ENCODE assay signal across 22 mouse cellular contexts in the genomic region with DNA sequence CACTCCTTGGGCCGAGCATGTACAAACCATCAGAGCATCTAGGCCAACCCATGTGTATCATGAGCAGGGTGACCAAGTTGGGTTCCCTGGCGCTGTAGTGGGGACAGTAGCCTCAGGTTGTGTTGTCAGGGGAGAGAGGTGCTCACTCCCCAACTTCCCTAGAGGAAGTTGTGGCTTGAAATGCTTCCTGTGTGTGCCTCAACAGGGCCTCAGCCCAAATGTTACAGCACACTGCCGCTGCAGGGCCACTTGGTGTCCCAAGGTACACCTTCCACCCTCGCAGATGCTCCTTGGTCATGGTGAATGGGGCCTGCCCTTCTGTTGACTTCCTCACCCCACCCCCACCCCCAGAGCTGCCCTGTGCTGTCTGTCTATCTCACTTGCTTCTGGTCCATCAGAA. TPM values are rescaled to one million over a fixed set of nuclear protein-coding genes. Genes with fewer than 3 reads are reported as not detected.
A peak's percentile ranks its signal among the peaks of the same experiment; 100 is the strongest.
DNase-seq lines count a peak whose midpoint lies in the region; ATAC-seq and TF ChIP-seq lines count a peak whose summit lies in the region.
"Had no signal": no experiment of that assay in that cellular context is flagged by ENCODE, and none has a peak within 500 bp of the region (broad histone marks: within the 10 kb centered on the region; RNA-seq: fewer than 3 reads in every experiment).

No protein-coding gene starts in this region.

- peak; percentile 27 for DNase-seq in thymus, postnatal 14 days
- DNase-seq in thymus, postnatal 10 days (ENCODE audit: low spot score in 2 of 2): no peak
- DNase-seq in liver, postnatal 0 days: peak; percentile 51
- DNase-seq in kidney, adult 9 months: no peak
- no peak for DNase-seq in layer of hippocampus, postnatal 14 days (ENCODE audit: low spot score in 2 of 2)
- DNase-seq: adrenal gland, postnatal 14 days; B cell, adult 2 months; cerebellum, adult 11 months; cerebellum, postnatal 14 days; gastrocnemius, adult 2 months; heart, postnatal 14 days; lung, embryonic 14.5 days; midbrain, embryonic 14.5 days had no signal

- H3K27me3 ChIP-seq in liver, postnatal 0 days (ENCODE audit: insufficient read depth, low read length): no peaks in the 10 kb centered on the region
- H3K27me3 ChIP-seq: embryonic facial prominence, embryonic 15.5 days; heart, embryonic 12.5 days; Patski had no signal

- no peaks in the 10 kb centered on the region for H3K4me1 ChIP-seq in liver, postnatal 0 days (ENCODE audit: insufficient read depth)
- H3K4me1 ChIP-seq: embryonic facial prominence, embryonic 15.5 days; forebrain, embryonic 10.5 days had no signal

- no peaks in the 10 kb centered on the region for H3K9me3 ChIP-seq in liver, postnatal 0 days (ENCODE audit: low read length)
- H3K9me3 ChIP-seq: embryonic facial prominence, embryonic 15.5 days; forebrain, embryonic 10.5 days had no signal

- H3K36me3 ChIP-seq in liver, postnatal 0 days (replicated peaks; ENCODE audit: insufficient read depth, low read length): no peaks in the 10 kb centered on the region
- H3K36me3 ChIP-seq: embryonic facial prominence, embryonic 15.5 days; forebrain, embryonic 10.5 days; heart, embryonic 12.5 days had no signal

- ATAC-seq in granulocyte monocyte progenitor cell, adult 5-6 weeks (replicated peaks; ENCODE audit: poor library complexity, severe bottlenecking): peak; percentile 88
- peak; percentile 64 for ATAC-seq in liver, postnatal 0 days
- ATAC-seq in erythroid progenitor cell, adult 5-6 weeks (replicated peaks; ENCODE audit: low FRiP score, poor library complexity, severe bottlenecking): no peak
- ATAC-seq: intestine, postnatal 0 days; Patski had no signal

- H3K4me2 ChIP-seq in liver, postnatal 0 days (ENCODE audit: low read depth, low read length): no peak overlapping the region
- H3K4me2 ChIP-seq: embryonic facial prominence, embryonic 15.5 days; heart, embryonic 12.5 days; hindbrain, embryonic 14.5 days; lung, embryonic 14.5 days had no signal

- H3K9ac ChIP-seq in liver, postnatal 0 days (replicated peaks): no peak overlapping the region
- H3K9ac ChIP-seq: embryonic facial prominence, embryonic 15.5 days; heart, embryonic 12.5 days; hindbrain, embryonic 14.5 days; lung, embryonic 14.5 days had no signal

- H3K27ac ChIP-seq in liver, postnatal 0 days (ENCODE audit: low read depth): peak overlapping the region; percentile 75; the same call in 1 of the 2 replicates
- H3K27ac ChIP-seq: embryonic facial prominence, embryonic 15.5 days; forebrain, embryonic 10.5 days; gastrocnemius, adult 2 months; hindbrain, embryonic 14.5 days; macrophage had no signal

- H3K4me3 ChIP-seq in liver, postnatal 0 days (ENCODE audit: low read depth, low read length): no peak overlapping the region
- H3K4me3 ChIP-seq: embryonic facial prominence, embryonic 15.5 days; forebrain, embryonic 10.5 days; gastrocnemius, adult 2 months; heart, embryonic 12.5 days had no signal

- TF ChIP-seq CTCF in liver, postnatal 0 days (IDR thresholded peaks at IDR 0.05; ENCODE audit: low read depth): 0 out of 2 replicates have a peak, but pooled peaks have one; percentile 15

- no peak for TF ChIP-seq EP300 in liver, postnatal 0 days (IDR thresholded peaks at IDR 0.05; ENCODE audit: low read depth)

- 41% methylated on average over 4 of the region's 4 CpGs for WGBS in liver, postnatal 0 days (ENCODE audit: insufficient replicate concordance)

RNA-seq across cellular contexts. Expression of gene Tesc, which starts 20.9 kb away (rescaled TPM):
- 8.5 TPM in 1 of 2 replicates, not detected in the other for total RNA-seq in granulocyte monocyte progenitor cell, adult 5-6 weeks (2014; fragmentation: Nextera tagmentation)
- total RNA-seq in granulocyte monocyte progenitor cell, adult 5-6 weeks (2017): 0.56 and 0.82 TPM in 2 replicates
- 4.5 and 4.6 TPM in 2 replicates for polyA plus RNA-seq in liver, postnatal 0 days (2015; fragmentation: Nextera tagmentation; extraction: Ambion mirVana)
- total RNA-seq in erythroid progenitor cell, adult 5-6 weeks (2015; ENCODE audit: low replicate concordance): not detected in 2 replicates
- total RNA-seq in erythroid progenitor cell, adult 5-6 weeks (2017; ENCODE audit: low replicate concordance): 0.64 TPM in 1 of 2 replicates, not detected in the other
- total RNA-seq in layer of hippocampus, postnatal 14 days (2021): 10 to 100 TPM; 70.1 to 74.1 TPM
- polyA plus RNA-seq: macrophage had no signal

Comparison
In these comparisons a context has a peak if more than half of its experiments do, and no peak if none do; other contexts are left out.
1. DNase-seq: peak in thymus, postnatal 14 days (single experiment) and liver, postnatal 0 days (single experiment); none in thymus, postnatal 10 days (0 of 2), kidney, adult 9 months (single experiment) and layer of hippocampus, postnatal 14 days (0 of 2).
2. RNA of gene Tesc, which starts 20.9 kb away (total RNA-seq): 70.1 to 74.1 TPM in layer of hippocampus, postnatal 14 days; 0.56 to 8.5 TPM in granulocyte monocyte progenitor cell, adult 5-6 weeks and 0.64 TPM in erythroid progenitor cell, adult 5-6 weeks; every median in the first group is over 4 times any median in the second.